Mouse (Mus musculus): ENCODE data around the gene Gm10775. TPM values are rescaled to one million over a fixed set of nuclear protein-coding genes. Genes with fewer than 3 reads are reported as not detected.

Gene Gm10775
- polyA plus RNA-seq, 1 experiment from 2014 or later = not detected

DNA sequence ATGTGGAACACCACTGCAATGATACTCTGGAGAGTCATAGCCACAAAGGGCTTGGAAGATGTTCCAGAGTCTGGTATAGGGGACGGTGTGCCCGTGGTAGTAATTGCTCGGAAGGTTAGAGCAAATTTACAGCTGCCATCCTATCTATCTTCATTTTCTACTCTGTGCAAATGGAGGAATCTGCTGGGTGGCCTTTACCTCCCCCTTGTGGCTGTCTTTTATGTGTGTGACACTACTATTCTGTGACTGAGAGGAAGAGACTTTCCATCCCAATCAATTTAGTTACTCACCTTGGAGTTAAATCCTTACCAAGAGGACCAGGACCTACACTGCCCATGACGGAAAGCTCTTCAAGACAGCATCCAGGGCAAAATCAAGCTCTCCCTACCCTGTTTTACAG is 16.1 kb upstream of the Gm10775 start:
- Histone ChIP-seq H3K4me1 (ENCODE audit: control insufficient read depth, insufficient read depth, low read length) (peaks cover 10% of the 10 kb centered on the region), H3K9me3 (ENCODE audit: control insufficient read depth, low read length) (peaks cover 39% of the 10 kb centered on the region), H3K27me3 (ENCODE audit: control insufficient read depth, insufficient read depth, low read length) (no peaks in the 10 kb centered on the region), H3K4me3 (replicated peaks; ENCODE audit: low read depth, low read length) (no peak overlapping the region), H3K4me2 (ENCODE audit: low read length) (no peak overlapping the region), H3K36me3 (ENCODE audit: control insufficient read depth, insufficient read depth, low read length) (0 out of 2 replicates have a peak, but pooled peaks cover 3% of the 10 kb centered on the region), H3K27ac (replicated peaks; ENCODE audit: low read depth, low read length) (no peak overlapping the region), H3K9ac (replicated peaks; ENCODE audit: low read length) (no peak overlapping the region)
- DNase-seq = no peak
- WGBS = 98% methylated on average over 4 of the region's 4 CpGs
- ATAC-seq (ENCODE audit: low FRiP score, low TSS enrichment) = no peak

- no peak overlapping the region for H3K27ac ChIP-seq (replicated peaks; ENCODE audit: low read depth, low read length)
- DNase-seq (peak; percentile 85), ATAC-seq (ENCODE audit: low FRiP score, low TSS enrichment) (peak; percentile 81)
- H3K9me3 ChIP-seq (ENCODE audit: control insufficient read depth, low read length) = peaks cover 71% of the 10 kb centered on the region
- H3K4me3 ChIP-seq (replicated peaks; ENCODE audit: low read depth, low read length) = peak overlapping the region; percentile 28
- H3K4me2 ChIP-seq (ENCODE audit: low read length) = peak overlapping the region; percentile 47
- no peaks in the 10 kb centered on the region for H3K27me3 ChIP-seq (ENCODE audit: control insufficient read depth, insufficient read depth, low read length)
- H3K9ac ChIP-seq (replicated peaks; ENCODE audit: low read length) = peak overlapping the region; percentile 13; the same call in 1 of the 2 replicates
- peaks cover 7% of the 10 kb centered on the region; the same call in 1 of the 2 replicates for H3K36me3 ChIP-seq (ENCODE audit: control insufficient read depth, insufficient read depth, low read length)
- no peaks in the 10 kb centered on the region for H3K4me1 ChIP-seq (ENCODE audit: control insufficient read depth, insufficient read depth, low read length)
- 20% methylated on average over 36 of the region's 36 CpGs for WGBS
Measured at GRCm38 (mm10) chr13:65258175-65258954, 974 bp upstream of the Gm10775 start.

DNA sequence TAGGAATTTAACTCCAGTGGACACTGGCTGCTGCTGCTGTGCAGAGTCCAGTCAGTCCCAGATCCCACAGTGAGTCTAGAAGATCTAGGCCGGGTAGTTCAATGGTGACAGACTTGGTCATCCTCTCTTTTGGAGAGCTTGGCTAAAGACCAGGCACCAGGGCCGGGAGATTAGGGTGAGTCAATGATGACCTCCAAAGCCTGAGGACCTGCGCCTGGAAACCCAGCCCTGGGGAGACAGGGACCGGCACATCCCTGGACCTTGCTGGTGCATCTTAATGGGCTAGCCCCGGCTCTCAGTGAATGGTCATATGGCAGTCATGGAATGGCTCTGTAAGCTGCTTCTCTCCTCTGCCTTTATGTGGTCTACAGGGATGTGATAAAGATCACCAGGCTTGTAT is 2.7 kb downstream of the Gm10775 start:
- WGBS = 96% methylated on average over 5 of the region's 5 CpGs
- Histone ChIP-seq H3K4me1 (ENCODE audit: control insufficient read depth, insufficient read depth, low read length) (no peaks in the 10 kb centered on the region), H3K4me3 (replicated peaks; ENCODE audit: low read depth, low read length) (no peak overlapping the region), H3K27ac (replicated peaks; ENCODE audit: low read depth, low read length) (no peak overlapping the region), H3K36me3 (ENCODE audit: control insufficient read depth, insufficient read depth, low read length) (peaks cover 10% of the 10 kb centered on the region; the same call in 1 of the 2 replicates), H3K9ac (replicated peaks; ENCODE audit: low read length) (no peak overlapping the region), H3K9me3 (ENCODE audit: control insufficient read depth, low read length) (peaks cover 84% of the 10 kb centered on the region), H3K27me3 (ENCODE audit: control insufficient read depth, insufficient read depth, low read length) (no peaks in the 10 kb centered on the region), H3K4me2 (ENCODE audit: low read length) (no peak overlapping the region)
- no peak for DNase-seq
- no peak for ATAC-seq (ENCODE audit: low FRiP score, low TSS enrichment)

GRCm38 (mm10) chr13:65277994-65278382 is 18.6 kb downstream of the Gm10775 start:
- H3K9me3 ChIP-seq (ENCODE audit: control insufficient read depth, low read length) = peaks cover 35% of the 10 kb centered on the region
- ATAC-seq (ENCODE audit: low FRiP score, low TSS enrichment) = peak; percentile 38; the same call in 1 of the 2 replicates

DNA sequence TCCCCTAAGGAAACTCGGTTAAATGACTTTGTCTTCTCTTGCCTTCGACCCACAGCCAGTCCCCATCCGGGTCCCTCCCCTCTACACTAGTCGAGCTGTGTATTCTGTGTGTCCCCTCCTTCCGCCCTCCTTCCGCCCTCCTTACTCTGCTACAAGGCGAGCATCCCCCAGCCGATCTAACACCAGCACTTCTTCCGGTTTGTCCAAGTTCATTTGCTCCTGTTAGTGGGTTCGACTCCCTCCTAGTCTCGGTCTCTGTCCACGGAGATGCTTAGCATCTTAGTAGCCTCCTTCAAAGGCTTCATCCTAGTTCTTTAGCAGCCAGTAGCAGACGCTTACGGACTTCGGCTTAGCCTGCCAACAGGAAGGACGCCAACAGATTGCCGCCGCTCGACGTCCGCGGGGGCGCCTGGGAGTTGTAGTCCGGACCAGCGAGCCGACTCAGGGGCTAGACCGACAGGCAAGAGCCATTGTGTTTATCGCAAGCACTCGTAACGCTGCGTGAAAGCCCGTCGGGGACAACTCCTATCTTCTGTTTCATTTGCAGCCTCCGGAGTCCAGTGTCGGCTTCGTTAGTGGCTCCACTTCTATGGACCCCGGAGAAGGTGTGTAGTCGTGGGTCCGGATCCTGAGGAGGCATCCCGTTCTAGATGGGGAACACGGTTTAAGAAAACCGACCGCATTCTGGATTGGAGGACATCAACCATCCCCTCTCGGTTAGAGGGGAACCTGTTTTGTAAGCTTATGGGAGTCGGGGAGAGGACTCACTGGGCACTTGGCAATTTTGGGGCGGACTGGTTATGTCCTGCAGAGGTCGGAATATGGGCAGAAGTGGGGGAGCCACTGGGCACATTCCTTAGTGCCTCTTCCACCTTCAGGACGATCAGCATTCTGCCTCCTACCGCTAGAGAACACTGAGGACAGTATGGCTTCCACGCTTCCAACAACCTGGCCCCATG is 19.3 kb downstream of the Gm10775 start, which contains the start of gene Zfp369:
Gene Zfp369, plus strand, starts transcription at position 432 of the 959 bp plus-strand sequence.
- under 1% methylated on average over 50 of the region's 50 CpGs for WGBS
- H3K4me2 ChIP-seq (ENCODE audit: low read length) = peak within 1 kb of the TSS; percentile 62
- H3K27me3 ChIP-seq (ENCODE audit: control insufficient read depth, insufficient read depth, low read length) = no peaks in the 10 kb centered on the region
- peaks cover 3% of the 10 kb centered on the region; the same call in 1 of the 2 replicates for H3K36me3 ChIP-seq (ENCODE audit: control insufficient read depth, insufficient read depth, low read length)
- ATAC-seq (ENCODE audit: low FRiP score, low TSS enrichment) = peak; percentile 97
- peak within 1 kb of the TSS; percentile 64 for H3K9ac ChIP-seq (replicated peaks; ENCODE audit: low read length)
- DNase-seq = peak; percentile 96
- H3K4me1 ChIP-seq (ENCODE audit: control insufficient read depth, insufficient read depth, low read length) = no peaks in the 10 kb centered on the region
- peaks cover 29% of the 10 kb centered on the region for H3K9me3 ChIP-seq (ENCODE audit: control insufficient read depth, low read length)
- peak within 1 kb of the TSS; percentile 57 for H3K4me3 ChIP-seq (replicated peaks; ENCODE audit: low read depth, low read length)
- H3K27ac ChIP-seq (replicated peaks; ENCODE audit: low read depth, low read length) = peak within 1 kb of the TSS; percentile 79

More at GRCm38 (mm10) chr13:65277994-65278382, 18.6 kb downstream of the Gm10775 start:
- H3K27me3 ChIP-seq (ENCODE audit: control insufficient read depth, insufficient read depth, low read length) = no peaks in the 10 kb centered on the region
- peaks cover 3% of the 10 kb centered on the region; the same call in 1 of the 2 replicates for H3K36me3 ChIP-seq (ENCODE audit: control insufficient read depth, insufficient read depth, low read length)
- H3K27ac ChIP-seq (replicated peaks; ENCODE audit: low read depth, low read length) = peak overlapping the region; percentile 79
- 17% methylated on average over 9 of the region's 9 CpGs for WGBS
- no peak for DNase-seq
- H3K4me2 ChIP-seq (ENCODE audit: low read length) = peak overlapping the region; percentile 62
- peak overlapping the region; percentile 57 for H3K4me3 ChIP-seq (replicated peaks; ENCODE audit: low read depth, low read length)
- peak overlapping the region; percentile 64 for H3K9ac ChIP-seq (replicated peaks; ENCODE audit: low read length)
- H3K4me1 ChIP-seq (ENCODE audit: control insufficient read depth, insufficient read depth, low read length) = no peaks in the 10 kb centered on the region

DNA sequence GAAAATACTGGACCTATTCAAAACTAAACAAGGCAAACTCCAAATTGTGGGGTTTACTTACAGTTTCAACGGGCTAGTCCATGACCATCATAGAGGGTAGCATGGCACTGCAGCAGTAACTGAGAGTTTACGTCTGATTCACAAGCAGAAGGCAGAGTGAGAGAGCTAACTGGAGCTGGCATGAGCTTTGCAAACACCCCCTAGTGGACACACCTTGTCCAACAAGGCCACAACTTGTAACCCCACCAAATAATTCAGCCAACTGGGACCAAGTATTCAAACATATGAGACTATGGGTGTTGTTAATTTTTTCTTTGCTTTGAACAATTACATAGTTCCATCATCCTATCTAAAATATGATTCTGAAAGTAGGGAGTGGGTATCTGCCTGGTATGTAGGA is 27.4 kb downstream of the Gm10775 start:
- no peak overlapping the region for H3K9ac ChIP-seq (replicated peaks; ENCODE audit: low read length)
- H3K27me3 ChIP-seq (ENCODE audit: control insufficient read depth, insufficient read depth, low read length) = no peaks in the 10 kb centered on the region
- WGBS = 94% methylated on average over 2 of the region's 2 CpGs
- no peak overlapping the region for H3K27ac ChIP-seq (replicated peaks; ENCODE audit: low read depth, low read length)
- H3K4me2 ChIP-seq (ENCODE audit: low read length) = no peak overlapping the region
- DNase-seq (no peak), ATAC-seq (ENCODE audit: low FRiP score, low TSS enrichment) (no peak)
- H3K9me3 ChIP-seq (ENCODE audit: control insufficient read depth, low read length) = peaks cover 73% of the 10 kb centered on the region
- no peak overlapping the region for H3K4me3 ChIP-seq (replicated peaks; ENCODE audit: low read depth, low read length)
- no peaks in the 10 kb centered on the region for H3K4me1 ChIP-seq (ENCODE audit: control insufficient read depth, insufficient read depth, low read length)
- H3K36me3 ChIP-seq (ENCODE audit: control insufficient read depth, insufficient read depth, low read length) = peaks cover 70% of the 10 kb centered on the region

GRCm38 (mm10) chr13:65296354-65296753 is 37.0 kb downstream of the Gm10775 start:
- H3K27me3 ChIP-seq (ENCODE audit: control insufficient read depth, insufficient read depth, low read length) = no peaks in the 10 kb centered on the region
- no peak for ATAC-seq (ENCODE audit: low FRiP score, low TSS enrichment)
- no peaks in the 10 kb centered on the region for H3K4me1 ChIP-seq (ENCODE audit: control insufficient read depth, insufficient read depth, low read length)
- no peak overlapping the region for H3K9ac ChIP-seq (replicated peaks; ENCODE audit: low read length)
- H3K4me3 ChIP-seq (replicated peaks; ENCODE audit: low read depth, low read length) = no peak overlapping the region
- H3K36me3 ChIP-seq (ENCODE audit: control insufficient read depth, insufficient read depth, low read length) = peaks cover 64% of the 10 kb centered on the region
- H3K27ac ChIP-seq (replicated peaks; ENCODE audit: low read depth, low read length) = no peak overlapping the region
- peaks cover 68% of the 10 kb centered on the region for H3K9me3 ChIP-seq (ENCODE audit: control insufficient read depth, low read length)
- WGBS = 99% methylated on average over 4 of the region's 4 CpGs
- no peak overlapping the region for H3K4me2 ChIP-seq (ENCODE audit: low read length)
- DNase-seq = no peak
